Mouse (Mus musculus) liver, embryonic 11.5 days (tissue): Measurements from ENCODE around the gene Tnfaip2. TPM values are rescaled to one million over a fixed set of nuclear protein-coding genes. Genes with fewer than 3 reads are reported as not detected.
A peak's percentile ranks its signal among the peaks of the same experiment; 100 is the strongest.

ENCODE experiments used
- ATAC-seq: fragments of 200-750 bp; cut with Nextera tagmentation; replicated peaks from 2 replicates; pipeline ENCODE4 v1.8.0; 2017; ENCODE audit warnings: moderate number of reproducible peaks, mild to moderate bottlenecking, moderate TSS enrichment, moderate library complexity; ENCODE audit not compliant: low FRiP score
- DNase-seq: peaks from one replicate; pipeline ENCODE4 v3.0.0-alpha.2; 2017; ENCODE audit warnings: low spot score
- H3K27ac ChIP-seq: fragments of 300-500 bp; sonication (generic); 2 replicates; pipeline ENCODE4 v1.5.1; 2014; ENCODE audit warnings: mild to moderate bottlenecking, low read depth, low read length, control low read depth
- H3K27me3 ChIP-seq: fragments of 300-500 bp; sonication (generic); replicated peaks from 2 replicates; pipeline ENCODE4 v1.6.1; 2014; ENCODE audit warnings: low read length, mixed read lengths; ENCODE audit not compliant: control insufficient read depth, insufficient read depth
- H3K36me3 ChIP-seq: fragments of 300-500 bp; sonication (generic); 2 replicates; pipeline ENCODE4 v1.6.1; 2014; ENCODE audit warnings: mild to moderate bottlenecking, low read length, moderate library complexity, mixed read lengths; ENCODE audit not compliant: control insufficient read depth, insufficient read depth
- H3K4me1 ChIP-seq: fragments of 300-500 bp; sonication (generic); replicated peaks from 2 replicates; pipeline ENCODE4 v1.6.1; 2014; ENCODE audit warnings: low read length, mixed read lengths; ENCODE audit not compliant: control insufficient read depth, insufficient read depth
- H3K4me2 ChIP-seq: fragments of 300-500 bp; sonication (generic); 2 replicates; pipeline ENCODE4 v1.6.1; 2014; ENCODE audit warnings: mild to moderate bottlenecking, control low read depth, moderate library complexity
- H3K4me3 ChIP-seq: fragments of 300-500 bp; sonication (generic); 2 replicates; pipeline ENCODE4 v1.5.1; 2014; ENCODE audit warnings: low read depth, low read length, control low read depth
- H3K9ac ChIP-seq: fragments of 300-500 bp; sonication (generic); 2 replicates; pipeline ENCODE4 v1.6.1; 2014; ENCODE audit warnings: low read depth, low read length, control low read depth
- H3K9me3 ChIP-seq: fragments of 300-500 bp; sonication (generic); 2 replicates; pipeline ENCODE4 v1.6.1; 2016; ENCODE audit warnings: low read length, inconsistent platforms, mixed read lengths; ENCODE audit not compliant: control insufficient read depth
- WGBS: fragments of 180-500 bp; shearing (Covaris S2); extraction: QIAGEN DNeasy Blood & Tissue Kit; methylation state at CpG from one replicate; pipeline ENCODE4 v1.1.7; 2014; 5-methylcytosine and 5-hydroxymethylcytosine counted together
- polyA plus RNA-seq: library from polyadenylated mRNA; unstranded; fragments of >200 nt; fragmentation: Nextera tagmentation; extraction: Ambion mirVana; gene quantifications from 2 replicates; pipeline ENCODE4 v1.2.1, GENCODE M21; 2014

The Tnfaip2 gene
- polyA plus RNA-seq, 1 experiment from 2014 or later, result 107 TPM

DNA sequence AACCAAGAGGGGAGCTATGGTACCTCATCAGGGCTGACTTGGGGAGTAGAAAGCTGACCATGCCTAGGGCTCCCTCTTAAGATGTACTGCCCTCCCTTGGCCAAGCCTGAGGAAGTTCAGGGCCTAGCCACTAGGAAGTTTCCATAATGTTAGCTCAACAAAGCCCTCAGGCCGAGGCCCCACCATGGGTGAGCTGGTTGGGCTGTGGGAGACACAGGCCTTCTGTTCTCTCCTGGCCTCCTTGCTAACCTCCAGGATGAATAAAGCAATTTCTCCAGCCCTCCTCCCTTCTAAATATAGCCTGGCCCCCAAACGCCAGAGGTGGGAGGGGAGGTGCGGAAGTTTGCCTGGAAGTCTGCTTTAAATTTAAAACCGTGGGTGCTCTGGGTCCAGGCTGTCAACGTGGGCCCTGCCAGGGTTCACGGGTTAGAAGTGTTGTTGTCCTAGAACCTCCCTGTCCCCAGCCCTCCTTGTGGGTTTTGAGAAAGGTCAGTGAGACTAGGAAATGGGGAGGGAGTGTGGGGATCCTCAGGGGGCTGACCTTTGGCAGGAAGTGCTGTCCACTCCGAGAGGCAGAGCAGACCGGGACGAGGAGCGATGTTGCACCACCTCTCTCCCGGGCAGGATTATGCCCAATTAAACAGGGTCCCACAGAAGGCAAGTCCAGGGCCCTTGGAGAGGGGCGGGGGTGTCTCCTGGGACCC, 29.5 kb upstream of the Tnfaip2 start:
- H3K4me3 ChIP-seq, result peak overlapping the region; percentile 30; the same call in 1 of the 2 replicates
- H3K27ac ChIP-seq, result 0 out of 2 replicates have a peak overlapping the region, but pooled peaks have one; percentile 25
- H3K9me3 ChIP-seq, result no peaks in the 10 kb centered on the region
- peak overlapping the region; percentile 62 for H3K4me2 ChIP-seq
- H3K36me3 ChIP-seq, result no peaks in the 10 kb centered on the region
- 24% methylated on average over 12 of the region's 12 CpGs for WGBS
- DNase-seq, result no peak
- peaks cover 34% of the 10 kb centered on the region for H3K27me3 ChIP-seq
- H3K4me1 ChIP-seq, result peaks cover 11% of the 10 kb centered on the region
- ATAC-seq, result no peak; the same call in 1 of the 2 replicates
- no peak overlapping the region for H3K9ac ChIP-seq

DNA sequence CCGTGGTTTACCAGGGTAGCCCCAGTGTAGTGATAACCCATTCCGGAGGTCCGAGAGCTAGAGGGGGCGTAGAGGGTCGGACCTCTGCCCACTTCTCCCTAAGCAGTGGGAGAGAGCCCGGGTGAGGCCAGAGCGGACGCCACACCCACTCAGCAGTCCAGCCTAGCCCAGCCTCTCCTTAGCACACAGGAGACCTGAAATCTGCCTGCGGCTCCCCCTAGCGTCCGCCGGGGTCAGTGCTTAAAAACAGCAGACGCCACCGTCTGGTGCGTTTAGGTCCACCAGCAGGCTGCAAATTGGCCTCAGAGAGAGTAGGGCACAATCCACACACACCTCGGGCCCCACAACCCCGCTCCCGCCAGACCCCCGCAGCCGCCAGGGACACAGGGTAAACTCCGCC, 29.0 kb upstream of the Tnfaip2 start:
- ATAC-seq, result peak; percentile 70
- Histone ChIP-seq H3K27ac (0 out of 2 replicates have a peak overlapping the region, but pooled peaks have one; percentile 25), H3K36me3 (no peaks in the 10 kb centered on the region), H3K4me2 (peak overlapping the region; percentile 62), H3K9ac (no peak overlapping the region), H3K4me1 (peaks cover 11% of the 10 kb centered on the region), H3K9me3 (no peaks in the 10 kb centered on the region), H3K27me3 (peaks cover 28% of the 10 kb centered on the region), H3K4me3 (peak overlapping the region; percentile 30; the same call in 1 of the 2 replicates)
- DNase-seq, result peak; percentile 84
- 0% methylated on average over 21 of the region's 21 CpGs for WGBS

DNA sequence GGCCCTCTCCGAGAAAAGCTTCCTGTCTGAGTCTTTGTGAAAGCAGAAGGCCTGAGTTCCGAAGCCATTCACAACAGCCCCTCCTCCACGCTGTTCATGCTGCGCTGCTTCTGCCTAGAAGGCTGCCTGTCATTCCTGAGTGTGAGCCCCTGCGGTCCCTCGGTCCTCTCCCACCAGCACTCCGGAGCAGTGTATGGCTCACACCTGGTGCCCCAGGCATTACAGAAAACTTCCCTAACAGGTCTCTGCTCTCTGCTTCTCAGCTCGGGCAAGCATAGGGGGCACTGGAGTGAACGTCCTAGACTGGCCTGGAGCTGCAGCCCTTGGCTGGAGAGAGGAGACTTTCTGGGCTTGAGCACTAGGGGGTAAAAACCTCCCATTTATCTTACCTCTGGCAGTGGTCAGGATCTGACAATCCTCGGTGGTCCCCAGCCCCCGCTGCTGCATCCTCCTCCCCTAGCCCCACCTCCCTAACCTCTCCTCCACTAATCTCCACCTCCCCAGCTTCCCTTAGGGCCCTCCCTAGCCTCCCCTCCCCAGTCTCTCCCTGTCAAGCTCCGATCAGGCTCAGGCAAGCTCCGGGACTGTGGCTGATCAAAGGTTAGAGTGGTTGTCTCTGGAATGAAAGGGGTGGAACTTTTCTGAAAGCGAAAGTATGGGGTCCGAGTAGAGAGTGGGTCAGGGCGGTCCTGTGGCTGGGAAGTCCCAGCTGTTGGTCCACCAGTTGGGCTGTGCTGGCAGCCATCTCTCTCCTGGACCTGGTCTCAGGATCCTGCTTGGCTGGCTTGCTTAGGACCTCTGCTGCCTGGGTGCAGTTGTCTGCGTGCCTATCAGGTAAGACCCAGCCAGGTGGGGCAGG, 25.1 kb upstream of the Tnfaip2 start, which contains the start of gene Exoc3l4:
TSS of gene Exoc3l4 (plus strand) at position 97 of the 859 bp plus-strand sequence.
- Histone ChIP-seq H3K9me3 (no peaks in the 10 kb centered on the region), H3K4me1 (peaks cover 31% of the 10 kb centered on the region), H3K27ac (0 out of 2 replicates have a peak within 1 kb of the TSS, but pooled peaks have one; percentile 40), H3K9ac (peak within 1 kb of the TSS; percentile 1; the same call in 1 of the 2 replicates), H3K4me3 (peak within 1 kb of the TSS; percentile 38), H3K4me2 (peak within 1 kb of the TSS; percentile 66), H3K27me3 (peaks cover 6% of the 10 kb centered on the region), H3K36me3 (no peaks in the 10 kb centered on the region)
- ATAC-seq, result peak; percentile 54
- WGBS, result 5% methylated on average over 17 of the region's 17 CpGs
- DNase-seq, result no peak

DNA sequence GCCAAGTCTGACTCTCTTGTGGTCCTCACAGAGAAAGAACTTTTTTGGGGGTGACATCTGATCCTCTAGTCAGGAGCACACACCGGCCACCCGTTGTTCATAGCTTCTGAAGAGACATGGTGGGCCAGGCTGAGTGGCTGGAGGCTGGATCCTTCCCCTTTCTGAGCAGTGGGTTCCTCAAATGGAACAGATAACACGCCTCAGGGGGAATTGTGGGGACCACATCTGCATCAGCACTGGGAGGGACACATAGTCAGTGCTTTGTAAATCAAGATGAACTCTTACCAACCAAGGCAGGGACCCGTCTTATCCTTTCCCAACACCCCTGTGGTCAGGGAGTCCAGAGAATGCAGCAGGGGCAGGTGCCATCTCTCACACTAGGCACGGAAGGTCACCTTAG, 22.4 kb upstream of the Tnfaip2 start:
- no peak for ATAC-seq
- Histone ChIP-seq H3K9ac (no peak overlapping the region), H3K27me3 (peaks cover 34% of the 10 kb centered on the region), H3K36me3 (no peaks in the 10 kb centered on the region), H3K4me2 (peak overlapping the region; percentile 49), H3K4me3 (no peak overlapping the region), H3K27ac (no peak overlapping the region), H3K9me3 (no peaks in the 10 kb centered on the region), H3K4me1 (peaks cover 31% of the 10 kb centered on the region)
- WGBS, result 37% methylated on average over 5 of the region's 5 CpGs
- DNase-seq, result no peak

DNA sequence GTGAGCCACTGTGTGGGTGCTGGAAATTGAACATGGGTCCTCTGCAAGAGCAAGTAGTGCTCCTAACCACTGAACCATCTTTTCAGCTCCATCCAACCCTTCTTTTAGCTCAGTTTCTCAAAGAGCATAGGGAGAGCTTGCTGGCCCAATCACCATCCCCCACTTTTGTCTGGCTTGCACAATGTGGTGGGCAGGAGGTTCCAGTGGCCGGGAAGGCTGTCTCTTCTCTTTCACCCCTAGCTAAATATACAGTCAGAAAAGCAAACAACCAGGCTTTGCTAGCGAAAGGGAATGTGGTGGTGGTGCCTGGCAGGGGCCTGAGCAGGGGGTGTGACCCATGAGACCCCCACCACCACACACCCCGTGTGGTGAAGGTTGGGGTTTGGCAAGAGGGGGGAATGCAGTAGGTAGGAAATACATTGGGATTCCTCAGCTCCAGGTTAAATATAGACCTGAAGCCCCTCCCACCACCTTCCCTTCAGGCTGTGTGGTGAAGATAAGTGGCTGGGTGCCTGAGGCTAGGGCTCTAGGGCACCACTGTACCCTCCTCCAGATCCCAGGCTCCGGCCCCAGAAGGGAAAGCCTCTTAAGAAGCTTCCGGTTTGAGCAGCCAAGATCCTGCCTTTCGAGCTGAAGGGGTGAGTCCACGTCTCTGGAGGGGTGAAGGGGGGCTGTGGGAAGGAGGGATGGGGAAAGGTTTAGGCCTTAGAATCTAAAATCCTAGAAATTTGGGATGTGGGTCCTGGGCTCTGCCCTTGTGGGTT, 21.1 kb upstream of the Tnfaip2 start:
- H3K9ac ChIP-seq, result peak overlapping the region; percentile 18
- peak overlapping the region; percentile 49 for H3K4me2 ChIP-seq
- DNase-seq, result no peak
- H3K27ac ChIP-seq, result peak overlapping the region; percentile 45
- peaks cover 43% of the 10 kb centered on the region for H3K27me3 ChIP-seq
- H3K9me3 ChIP-seq, result no peaks in the 10 kb centered on the region
- WGBS, result 27% methylated on average over 7 of the region's 7 CpGs
- H3K36me3 ChIP-seq, result no peaks in the 10 kb centered on the region
- H3K4me1 ChIP-seq, result peaks cover 34% of the 10 kb centered on the region
- ATAC-seq, result peak; percentile 62
- no peak overlapping the region; the same call in 1 of the 2 replicates for H3K4me3 ChIP-seq

DNA sequence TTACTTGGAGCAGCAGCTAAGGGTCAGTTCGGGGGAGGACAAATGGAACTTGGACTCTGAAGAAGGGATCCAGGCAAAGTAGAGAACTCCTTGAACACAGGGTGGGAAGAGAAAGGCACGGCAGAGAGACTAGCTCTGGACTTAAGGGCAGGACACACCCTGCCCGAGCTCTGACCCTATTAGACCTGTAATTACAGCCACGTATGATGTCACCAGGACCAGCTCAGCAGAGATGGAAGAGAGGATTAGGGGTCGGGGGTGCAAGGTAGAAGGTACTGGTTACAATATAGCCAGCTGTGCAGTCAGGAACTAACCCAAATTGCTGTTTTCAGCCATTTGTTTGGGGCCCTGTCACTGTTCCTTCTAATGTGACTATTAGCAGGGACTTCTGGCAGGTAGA, 19.4 kb upstream of the Tnfaip2 start:
- Histone ChIP-seq H3K9ac (no peak overlapping the region), H3K27ac (no peak overlapping the region), H3K9me3 (no peaks in the 10 kb centered on the region), H3K36me3 (no peaks in the 10 kb centered on the region), H3K27me3 (peaks cover 51% of the 10 kb centered on the region), H3K4me1 (peaks cover 28% of the 10 kb centered on the region), H3K4me2 (no peak overlapping the region), H3K4me3 (no peak overlapping the region)
- DNase-seq (no peak), ATAC-seq (no peak)
- 58% methylated on average over 5 of the region's 5 CpGs for WGBS

DNA sequence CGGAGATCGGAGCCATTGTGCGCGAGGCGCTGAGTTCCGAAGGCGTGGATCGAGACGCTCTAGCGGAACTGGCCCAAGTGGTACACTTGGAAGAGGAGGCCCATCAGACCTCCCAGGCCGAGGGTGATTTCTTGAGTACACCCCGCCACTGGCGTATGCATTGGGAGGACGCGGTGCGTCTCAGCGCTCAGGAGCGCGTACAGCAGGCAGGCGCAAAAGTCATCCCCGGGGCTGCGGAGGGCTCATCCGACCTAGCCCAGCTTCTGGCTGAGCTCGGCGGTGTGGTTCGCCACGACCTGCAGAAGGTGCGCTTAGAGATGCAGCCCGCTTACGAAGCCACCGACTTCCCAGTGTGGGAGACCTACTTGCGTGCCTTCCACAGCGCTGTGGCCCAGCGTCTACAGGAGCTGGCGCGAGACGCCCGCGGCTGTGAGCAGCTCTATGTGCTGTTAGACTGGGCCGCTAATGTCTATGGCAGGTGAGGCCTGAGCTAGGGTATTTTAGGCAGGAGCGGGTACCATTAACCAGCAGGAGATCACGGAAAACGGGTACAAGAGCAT, 18.6 kb upstream of the Tnfaip2 start:
- H3K4me3 ChIP-seq, result peak overlapping the region; percentile 4; the same call in 1 of the 2 replicates
- H3K4me2 ChIP-seq, result peak overlapping the region; percentile 41
- no peaks in the 10 kb centered on the region for H3K9me3 ChIP-seq
- no peak for DNase-seq
- no peaks in the 10 kb centered on the region for H3K36me3 ChIP-seq
- H3K27me3 ChIP-seq, result peaks cover 59% of the 10 kb centered on the region
- WGBS, result 16% methylated on average over 43 of the region's 43 CpGs
- H3K4me1 ChIP-seq, result peaks cover 34% of the 10 kb centered on the region
- H3K9ac ChIP-seq, result no peak overlapping the region
- no peak for ATAC-seq
- no peak overlapping the region for H3K27ac ChIP-seq

DNA sequence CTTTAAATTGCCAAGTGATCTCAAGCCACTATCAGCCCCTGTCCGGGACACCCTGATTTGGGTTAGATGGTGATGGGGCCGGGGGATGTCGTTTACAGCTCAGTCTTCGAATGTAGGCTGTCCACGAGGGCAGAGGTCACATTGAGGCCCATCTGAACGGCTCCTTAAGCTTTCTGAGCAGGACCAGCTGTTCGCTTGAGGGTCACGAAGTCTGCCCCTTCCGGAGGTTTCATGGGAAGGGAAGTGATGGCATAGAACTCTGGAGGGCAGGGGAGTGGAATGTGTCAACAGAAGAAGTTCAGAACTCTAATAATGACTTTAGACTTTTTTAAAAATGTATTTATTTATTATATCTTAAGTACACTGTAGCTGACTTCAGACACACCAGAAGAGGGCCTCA, 17.7 kb upstream of the Tnfaip2 start:
- Histone ChIP-seq H3K9ac (no peak overlapping the region), H3K27me3 (peaks cover 64% of the 10 kb centered on the region), H3K4me3 (no peak overlapping the region), H3K4me1 (peaks cover 42% of the 10 kb centered on the region), H3K4me2 (no peak overlapping the region), H3K27ac (no peak overlapping the region), H3K36me3 (no peaks in the 10 kb centered on the region), H3K9me3 (no peaks in the 10 kb centered on the region)
- ATAC-seq (no peak), DNase-seq (no peak)
- WGBS, result 40% methylated on average over 9 of the region's 9 CpGs
